Mouse (Mus musculus): ENCODE measurements around the gene Prr27. TPM values are rescaled to one million over a fixed set of nuclear protein-coding genes. Genes with fewer than 3 reads are reported as not detected.

Prr27 gene
- polyA plus RNA-seq (2021; fragmentation: Nextera tagmentation): not detected in 2 replicates
- long read RNA-seq, experiment 1: 0 reads
- long read RNA-seq, experiment 2: 0 reads

GRCm38 (mm10) chr5:87825386-87825785 lies at the start of gene Prr27:
Prr27 (plus strand) TSS chr5:87825686.

GRCm38 (mm10) chr5:87807782-87808181 lies 17.7 kb upstream of the Prr27 start, which contains the start of gene Csn1s2b:
Csn1s2b (plus strand) TSS chr5:87808082.

GRCm38 (mm10) chr5:87884729-87885128 lies 59.2 kb downstream of the Prr27 start, which contains the start of gene Odam:
Odam (plus strand) TSS chr5:87885029.

Other genes starting within 250 kb of the Prr27 start
- not detected in 2 replicates for gene Sult1e1, start 234.1 kb upstream of the Prr27 start, polyA plus RNA-seq (2021; fragmentation: Nextera tagmentation)
- gene Csn1s1, start 159.5 kb upstream of the Prr27 start, polyA plus RNA-seq (2021; fragmentation: Nextera tagmentation): not detected in 2 replicates
- not detected in 2 replicates for gene Csn2, start 126.1 kb upstream of the Prr27 start, polyA plus RNA-seq (2021; fragmentation: Nextera tagmentation)
- gene Csn1s2a, start 51.1 kb upstream of the Prr27 start, polyA plus RNA-seq (2021; fragmentation: Nextera tagmentation): not detected in 2 replicates
- not detected in 2 replicates for gene Csn1s2b, start 17.6 kb upstream of the Prr27 start, polyA plus RNA-seq (2021; fragmentation: Nextera tagmentation)
- not detected in 2 replicates for gene Odam, start 59.3 kb downstream of the Prr27 start, polyA plus RNA-seq (2021; fragmentation: Nextera tagmentation)
- not detected in 2 replicates for gene Csn3, start 99.9 kb downstream of the Prr27 start, polyA plus RNA-seq (2021; fragmentation: Nextera tagmentation)
- gene 2310003L06Rik, start 143.8 kb downstream of the Prr27 start, polyA plus RNA-seq (2021; fragmentation: Nextera tagmentation): 0.11 and 0.12 TPM in 2 replicates
- not detected in 2 replicates for gene Gm28434, start 143.8 kb downstream of the Prr27 start, polyA plus RNA-seq (2021; fragmentation: Nextera tagmentation)
- not detected in 2 replicates for gene Cabs1, start 153.8 kb downstream of the Prr27 start, polyA plus RNA-seq (2021; fragmentation: Nextera tagmentation)
- not detected in 2 replicates for gene Smr3a, start 176.9 kb downstream of the Prr27 start, polyA plus RNA-seq (2021; fragmentation: Nextera tagmentation)